Mouse (Mus musculus): ENCODE data around the gene Tnfrsf17. TPM values are rescaled to one million over a fixed set of nuclear protein-coding genes. Genes with fewer than 3 reads are reported as not detected.
"Not testable (repeated sequence)": the region's sequence is repeated elsewhere in the genome, so short reads cannot be mapped to it uniquely, and the experiment has no call there.

Tnfrsf17 gene
- total RNA-seq, 2 experiments from 2014 or later: not detected

GRCm38 (mm10) chr16:11343292-11343815 is 29.7 kb downstream of the Tnfrsf17 start:
- no peak for DNase-seq

DNA sequence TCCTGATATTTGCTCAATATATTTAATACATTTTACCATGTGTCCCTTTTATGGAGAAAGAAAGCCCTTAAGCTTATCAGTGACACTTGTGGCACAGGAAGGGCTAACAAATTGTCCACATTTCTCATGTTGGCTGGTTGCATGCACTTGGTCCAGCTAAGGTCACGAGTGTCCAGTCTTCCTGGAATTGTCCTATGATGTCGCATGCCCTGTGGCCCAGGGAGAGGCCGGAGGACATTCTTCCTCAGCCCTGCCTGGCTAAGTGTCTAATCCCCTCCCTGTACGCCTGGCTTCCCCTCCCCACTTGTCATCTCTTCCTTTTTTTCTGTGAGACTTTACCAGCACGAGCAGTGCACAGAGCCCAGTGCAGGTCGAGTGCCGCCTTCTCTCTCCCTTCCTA is 38.3 kb downstream of the Tnfrsf17 start:
- no peak for DNase-seq

DNA sequence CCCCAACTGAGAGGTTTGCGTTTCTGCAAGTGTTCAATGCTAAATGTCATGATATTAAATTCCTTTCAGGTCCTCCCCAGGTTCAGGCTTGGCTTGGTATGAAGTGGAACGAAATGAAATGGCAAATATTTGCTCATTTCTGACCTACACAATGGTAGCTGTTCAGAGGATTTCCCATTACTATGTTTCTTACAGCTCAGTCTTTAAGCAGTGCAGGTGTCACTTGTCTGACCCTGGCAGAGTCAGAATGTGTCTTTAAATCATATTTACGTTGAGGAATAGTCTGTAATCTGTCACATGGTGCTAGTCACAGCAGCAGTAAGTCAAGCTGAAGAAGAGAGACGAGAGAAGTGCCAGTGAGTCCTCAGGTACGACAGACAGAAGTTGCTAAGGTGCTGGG is 45.6 kb downstream of the Tnfrsf17 start:
- DNase-seq: no peak

GRCm38 (mm10) chr16:11359919-11360318 is 46.3 kb downstream of the Tnfrsf17 start:
- no peak for DNase-seq

GRCm38 (mm10) chr16:11360576-11360975 is 47.0 kb downstream of the Tnfrsf17 start:
- DNase-seq: not testable (repeated sequence)

DNA sequence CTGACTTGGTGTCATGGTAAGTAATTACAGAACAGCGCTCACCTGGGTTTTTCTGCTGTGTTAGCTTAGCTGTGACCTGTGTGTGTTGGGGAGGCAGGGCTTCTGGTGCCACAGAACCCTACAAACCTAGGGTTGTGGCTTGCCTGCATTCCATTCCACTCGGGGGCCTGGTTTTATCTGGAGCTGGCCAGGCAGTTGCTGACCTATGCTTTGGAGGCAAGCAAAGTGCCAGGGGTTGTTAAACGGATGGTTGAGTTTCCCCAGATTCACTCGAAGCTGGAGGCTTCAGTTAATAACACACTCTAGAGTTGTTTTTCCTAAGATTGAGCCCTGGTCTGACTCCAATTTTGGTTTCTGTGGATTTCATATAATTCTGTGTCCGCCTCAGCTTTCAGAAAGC is 52.0 kb downstream of the Tnfrsf17 start:
- no peak for DNase-seq

DNA sequence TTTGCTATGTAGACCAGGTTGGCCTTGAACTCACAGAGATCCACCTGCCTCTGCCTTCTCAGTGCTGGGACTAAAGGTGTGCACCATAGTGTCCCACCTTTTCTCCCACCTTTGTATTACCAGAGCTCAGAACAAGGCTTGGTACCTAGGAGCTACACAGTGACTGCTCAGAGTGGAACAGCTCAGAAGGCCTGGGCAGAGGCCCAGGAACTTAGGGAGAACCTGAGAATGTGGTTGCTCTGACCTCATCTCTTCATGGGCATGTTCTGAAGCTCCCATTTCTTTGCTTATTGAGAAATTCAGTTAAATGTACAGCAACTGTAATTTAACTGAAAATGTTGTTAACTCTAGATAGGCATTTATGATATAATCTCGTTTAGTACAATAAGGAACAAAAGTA is 53.2 kb downstream of the Tnfrsf17 start:
- DNase-seq: no peak

- no peak for DNase-seq
These were observed 54.8 kb downstream of the Tnfrsf17 start for GRCm38 (mm10) chr16:11368412-11368811.

DNA sequence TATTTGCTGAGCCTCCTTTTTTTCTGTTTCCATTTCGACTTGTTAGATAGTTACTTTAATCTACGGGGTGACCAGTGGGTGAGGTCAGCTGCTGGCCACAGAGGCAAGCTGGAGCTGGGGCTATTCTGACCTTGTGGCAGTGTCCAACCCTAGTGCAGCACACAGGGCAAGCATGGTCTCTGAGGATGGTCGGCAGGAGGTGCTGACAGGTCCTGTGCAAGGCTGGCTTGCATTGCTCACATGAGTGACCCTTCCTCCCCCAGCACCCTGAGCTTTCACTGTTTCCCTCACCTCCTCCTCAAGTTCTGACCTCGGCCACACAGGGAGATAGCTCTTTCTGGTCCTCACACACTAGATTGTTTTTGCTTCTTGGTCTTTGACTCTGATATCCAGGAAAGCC is 55.5 kb downstream of the Tnfrsf17 start:
- no peak for DNase-seq

DNA sequence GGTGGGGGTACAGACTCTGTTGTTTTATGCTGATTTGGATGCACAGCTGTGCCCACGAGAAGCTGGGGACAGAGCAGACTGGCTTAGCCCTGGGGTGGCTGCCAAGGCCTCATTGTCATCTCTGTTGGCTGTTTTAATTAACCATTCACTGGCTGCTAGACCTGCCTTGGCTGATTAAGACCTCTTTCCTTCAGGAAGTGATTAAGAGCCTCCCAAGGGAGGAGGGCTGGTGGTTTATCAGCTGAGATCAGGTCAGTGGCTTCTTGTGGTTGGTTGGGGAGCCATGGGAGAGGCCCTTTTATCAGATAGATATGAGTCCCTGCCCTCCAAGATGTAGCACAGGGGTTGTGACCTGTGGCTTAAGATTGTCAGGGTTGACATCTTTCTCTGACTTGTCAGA is 56.0 kb downstream of the Tnfrsf17 start:
- no peak for DNase-seq

Other genes with a start within 250 kb of the Tnfrsf17 start
- 10 to 100 TPM in 1 of 2 experiments, 1 to 10 TPM in 1; 10.0 to 10.1 TPM for gene Litaf, start 247.7 kb upstream of the Tnfrsf17 start, total RNA-seq (2021)
- gene Txndc11, start 179.2 kb upstream of the Tnfrsf17 start, total RNA-seq (2021): 10 to 100 TPM in 1 of 2 experiments, 1 to 10 TPM in 1; 8.9 to 10.1 TPM
- gene Zc3h7a, start 137.4 kb upstream of the Tnfrsf17 start, total RNA-seq (2021): 10 to 100 TPM; 18.0 to 18.5 TPM
- gene Rsl1d1, start 110.5 kb upstream of the Tnfrsf17 start, total RNA-seq (2021): 10 to 100 TPM; 43.9 to 45.5 TPM
- 10 to 100 TPM; 53.6 to 54.2 TPM for gene Gspt1, start 59.5 kb upstream of the Tnfrsf17 start, total RNA-seq (2021)
- gene Snx29, start 9.1 kb downstream of the Tnfrsf17 start, total RNA-seq (2021): 10 to 100 TPM in 1 of 2 experiments, 1 to 10 TPM in 1; 9.2 to 11.9 TPM

Data from gastrocnemius, postnatal 25 days (tissue).